Mouse (Mus musculus) MEL (cell line): ENCODE measurements around the gene Pkd2l1. TPM values are rescaled to one million over a fixed set of nuclear protein-coding genes. Genes with fewer than 3 reads are reported as not detected.
A peak's percentile ranks its signal among the peaks of the same experiment; 100 is the strongest.

ENCODE experiments used
- DNase-seq: peaks from one replicate; pipeline ENCODE4 v3.0.0; 2011; ENCODE audit warnings: low read depth, low spot score
- H3K27ac ChIP-seq: 2 replicates; pipeline ENCODE4 v1.5.1; 2012; ENCODE audit warnings: low read depth, mild to moderate bottlenecking, control low read depth, low read length, moderate library complexity; ENCODE audit not compliant: control insufficient read depth
- H3K27me3 ChIP-seq, 2 experiments: fragments of 150-350 bp in 1 of 2; sonication (generic) in 1 of 2; 2 replicates each; pipeline ENCODE4 v1.6.1; 2012; ENCODE audit warnings: low read length in 2 of 2, mild to moderate bottlenecking in 2 of 2, improper control_type of control experiment in 1 of 2, moderate library complexity in 1 of 2; ENCODE audit not compliant: insufficient read depth in 2 of 2, control insufficient read depth in 1 of 2
- H3K36me3 ChIP-seq, 2 experiments: 2 replicates each; pipeline ENCODE4 v1.6.1; 2012 to 2014; ENCODE audit warnings: low read length in 2 of 2, improper control_type of control experiment in 1 of 2, inconsistent platforms in 1 of 2, mild to moderate bottlenecking in 1 of 2; ENCODE audit not compliant: insufficient read depth in 2 of 2, control insufficient read depth in 1 of 2
- H3K4me1 ChIP-seq, 2 experiments: fragments of 150-350 bp in 1 of 2; sonication (generic) in 1 of 2; 2 replicates each; pipeline ENCODE4 v1.6.1; 2012; ENCODE audit warnings: low read length in 2 of 2, improper control_type of control experiment in 1 of 2, mild to moderate bottlenecking in 1 of 2; ENCODE audit not compliant: insufficient read depth in 2 of 2, control insufficient read depth in 1 of 2
- H3K4me3 ChIP-seq, 2 experiments: fragments of 150-350 bp in 1 of 2; sonication (generic) in 1 of 2; 2 replicates each; pipeline ENCODE4 v1.5.1; 2012; ENCODE audit warnings: low read depth in 2 of 2, low read length in 2 of 2, mild to moderate bottlenecking in 2 of 2, moderate library complexity in 2 of 2, control low read depth in 1 of 2, improper control_type of control experiment in 1 of 2; ENCODE audit not compliant: control insufficient read depth in 1 of 2, insufficient read depth in 1 of 2
- H3K79me2 ChIP-seq: 2 replicates; pipeline ENCODE4 v1.6.1; 2012; ENCODE audit warnings: mild to moderate bottlenecking, low read length, moderate library complexity; ENCODE audit not compliant: control insufficient read depth, poor library complexity, insufficient read depth
- H3K9ac ChIP-seq: 2 replicates; pipeline ENCODE4 v1.6.1; 2012; ENCODE audit warnings: low read depth, mild to moderate bottlenecking, control low read depth, low read length, moderate library complexity; ENCODE audit not compliant: control insufficient read depth, poor library complexity, severe bottlenecking
- H3K9me3 ChIP-seq: fragments of 150-350 bp; sonication (generic); replicated peaks from 2 replicates; pipeline ENCODE4 v1.6.1; 2012; ENCODE audit warnings: mild to moderate bottlenecking, low read length, improper control_type of control experiment, moderate library complexity; ENCODE audit not compliant: insufficient read depth
- BHLHE40 ChIP-seq: IDR thresholded peaks from 2 replicates; pipeline ENCODE4 v1.6.1; 2012; ENCODE audit warnings: low read depth, mild to moderate bottlenecking, inconsistent platforms, low read length, improper control_type of control experiment, borderline replicate concordance
- CHD1 ChIP-seq: IDR thresholded peaks from 2 replicates; pipeline ENCODE4 v1.6.1; 2012; ENCODE audit warnings: low read depth, mild to moderate bottlenecking, inconsistent platforms, low read length, improper control_type of control experiment
- CHD2 ChIP-seq: IDR thresholded peaks from 2 replicates; pipeline ENCODE4 v1.6.1; 2011; ENCODE audit warnings: low read length, improper control_type of control experiment
- CTCF ChIP-seq, 3 experiments: IDR thresholded peaks in 2 of 3; conservative IDR thresholded peaks in 1 of 3; 2 replicates each; pipeline ENCODE4 v1.5.1; 2011 to 2012; ENCODE audit warnings: low read length in 3 of 3, low read depth in 2 of 3, mild to moderate bottlenecking in 2 of 3, improper control_type of control experiment in 1 of 3, inconsistent platforms in 1 of 3, mixed read lengths in 1 of 3, moderate library complexity in 1 of 3; ENCODE audit not compliant: control insufficient read depth in 1 of 3, insufficient read depth in 1 of 3, poor library complexity in 1 of 3, severe bottlenecking in 1 of 3
- E2F4 ChIP-seq: IDR thresholded peaks from 2 replicates; pipeline ENCODE4 v1.6.1; 2011; ENCODE audit warnings: low read depth, low read length, improper control_type of control experiment, borderline replicate concordance
- ELF1 ChIP-seq: IDR thresholded peaks from 2 replicates; pipeline ENCODE4 v1.6.1; 2014; ENCODE audit warnings: low read depth, mild to moderate bottlenecking, inconsistent platforms, low read length, improper control_type of control experiment, moderate library complexity
- EP300 ChIP-seq, 2 experiments: IDR thresholded peaks; 2 replicates each; pipeline ENCODE4 v1.6.1; 2011; ENCODE audit warnings: improper control_type of control experiment in 2 of 2, low read length in 2 of 2, low read depth in 1 of 2, mild to moderate bottlenecking in 1 of 2
- ETS1 ChIP-seq: IDR thresholded peaks from 2 replicates; pipeline ENCODE4 v1.6.1; 2012; ENCODE audit warnings: low read depth, mild to moderate bottlenecking, inconsistent platforms, low read length, improper control_type of control experiment, moderate library complexity
- HCFC1 ChIP-seq: IDR thresholded peaks from 2 replicates; pipeline ENCODE4 v1.6.1; 2012; ENCODE audit warnings: low read depth, mild to moderate bottlenecking, inconsistent platforms, low read length, improper control_type of control experiment, moderate library complexity
- KAT2A ChIP-seq: conservative IDR thresholded peaks from 2 replicates; pipeline ENCODE4 v1.6.1; 2012; ENCODE audit warnings: low read depth, low read length, improper control_type of control experiment, inconsistent platforms
- MAFK ChIP-seq: IDR thresholded peaks from 2 replicates; pipeline ENCODE4 v1.6.1; 2011; ENCODE audit warnings: low read depth, mild to moderate bottlenecking, low read length, improper control_type of control experiment, borderline replicate concordance
- MEF2A ChIP-seq: IDR thresholded peaks from 2 replicates; pipeline ENCODE4 v1.6.1; 2014; ENCODE audit warnings: low read depth, mild to moderate bottlenecking, inconsistent platforms, low read length, improper control_type of control experiment; ENCODE audit not compliant: poor library complexity, insufficient replicate concordance, severe bottlenecking; ENCODE audit errors: extremely low read depth
- MXI1 ChIP-seq: IDR thresholded peaks from 2 replicates; pipeline ENCODE4 v1.6.1; 2011; ENCODE audit warnings: mild to moderate bottlenecking, low read depth, low read length, improper control_type of control experiment
- MYC ChIP-seq: IDR thresholded peaks from 2 replicates; pipeline ENCODE4 v1.6.1; 2011; ENCODE audit warnings: low read depth, mild to moderate bottlenecking, low read length, improper control_type of control experiment, moderate library complexity
- NELFE ChIP-seq: IDR thresholded peaks from 2 replicates; pipeline ENCODE4 v1.6.1; 2011; ENCODE audit warnings: low read depth, low read length, improper control_type of control experiment
- NRF1 ChIP-seq: IDR thresholded peaks from 2 replicates; pipeline ENCODE4 v1.6.1; 2014; ENCODE audit warnings: low read depth, mild to moderate bottlenecking, inconsistent platforms, low read length, improper control_type of control experiment, moderate library complexity; ENCODE audit not compliant: poor library complexity, insufficient read depth, severe bottlenecking
- POLR2A ChIP-seq, 2 experiments: IDR thresholded peaks; 2 replicates each; pipeline ENCODE4 v1.6.1; 2011 to 2012; ENCODE audit warnings: low read length in 2 of 2, mild to moderate bottlenecking in 2 of 2, control low read depth in 1 of 2, improper control_type of control experiment in 1 of 2, low read depth in 1 of 2, moderate library complexity in 1 of 2; ENCODE audit not compliant: control insufficient read depth in 1 of 2, insufficient read depth in 1 of 2, poor library complexity in 1 of 2
- POLR2AphosphoS2 ChIP-seq: IDR thresholded peaks from 2 replicates; pipeline ENCODE4 v1.6.1; 2011; ENCODE audit warnings: low read length, improper control_type of control experiment
- RAD21 ChIP-seq: IDR thresholded peaks from 2 replicates; pipeline ENCODE4 v1.6.1; 2011; ENCODE audit warnings: mild to moderate bottlenecking, low read depth, low read length, improper control_type of control experiment
- SIN3A ChIP-seq: IDR thresholded peaks from 2 replicates; pipeline ENCODE4 v1.6.1; 2012; ENCODE audit warnings: low read length, improper control_type of control experiment, inconsistent platforms
- TBP ChIP-seq: IDR thresholded peaks from 2 replicates; pipeline ENCODE4 v1.8.0; 2011; ENCODE audit warnings: low read depth, low read length, improper control_type of control experiment
- USF1 ChIP-seq: IDR thresholded peaks from 2 replicates; pipeline ENCODE4 v1.6.1; 2014; ENCODE audit warnings: low read depth, mild to moderate bottlenecking, inconsistent platforms, low read length, improper control_type of control experiment, moderate library complexity
- USF2 ChIP-seq, 2 experiments: IDR thresholded peaks; 2 replicates each; pipeline ENCODE4 v1.6.1; 2011 to 2012; ENCODE audit warnings: improper control_type of control experiment in 2 of 2, low read length in 2 of 2, borderline replicate concordance in 1 of 2, inconsistent platforms in 1 of 2, low read depth in 1 of 2, mild to moderate bottlenecking in 1 of 2; ENCODE audit not compliant: insufficient read depth in 1 of 2
- ZC3H11A ChIP-seq: IDR thresholded peaks from 2 replicates; pipeline ENCODE4 v1.6.1; 2012; ENCODE audit warnings: low read depth, mild to moderate bottlenecking, inconsistent platforms, low read length, improper control_type of control experiment
- ZKSCAN1 ChIP-seq: IDR thresholded peaks from 2 replicates; pipeline ENCODE4 v1.6.1; 2012; ENCODE audit warnings: low read depth, mild to moderate bottlenecking, inconsistent platforms, low read length, improper control_type of control experiment, moderate library complexity
- ZMIZ1 ChIP-seq: IDR thresholded peaks from 2 replicates; pipeline ENCODE4 v1.6.1; 2012; ENCODE audit warnings: low read depth, mild to moderate bottlenecking, inconsistent platforms, low read length, improper control_type of control experiment, moderate library complexity
- ZNF384 ChIP-seq: IDR thresholded peaks from 2 replicates; pipeline ENCODE4 v1.6.1; 2012; ENCODE audit warnings: low read depth, mild to moderate bottlenecking, inconsistent platforms, low read length, improper control_type of control experiment
- polyA plus RNA-seq, 2 experiments: library from polyadenylated mRNA; stranded (reverse) in 1 of 2; unstranded in 1 of 2; fragments of >175 nt in 1 of 2; fragments of >200 nt in 1 of 2; gene quantifications; 2 replicates each; pipeline versions ENCODE4 v1.2.1 to v1.2.4; 2012; ENCODE audit warnings: low replicate concordance in 2 of 2, low read depth in 1 of 2; ENCODE audit not compliant: insufficient read length in 2 of 2, insufficient read depth in 1 of 2, missing spikeins in 1 of 2
- total RNA-seq: library from RNA; depleted of rRNA; stranded (reverse); fragments of 300-350 nt; gene quantifications from 2 replicates; pipeline ENCODE4 v1.2.3, GENCODE M21; 2012

Gene Pkd2l1
- total and polyA plus RNA-seq, 3 experiments: not detected

GRCm38 (mm10) chr19:44146568-44146879 is 45.7 kb downstream of the Pkd2l1 start:
- Histone ChIP-seq H3K9ac (peak overlapping the region; percentile 83), H3K4me3 (peak overlapping the region; percentile 57 to 83)
- no peak for TF ChIP-seq SIN3A
- TF ChIP-seq EP300 (IDR thresholded peaks at IDR 0.05; ENCODE audit: low read depth in 1 of 2, low read length in 2 of 2): 0 out of 4 replicates have a peak, but pooled peaks of 1 of the 2 experiments have one; percentile 1
- no peak for TF ChIP-seq HCFC1
- TF ChIP-seq ELF1: no peak
- no peak for TF ChIP-seq MAFK
- TF ChIP-seq ZMIZ1: 0 out of 2 replicates have a peak, but pooled peaks have one; percentile 5
- no peak for TF ChIP-seq MEF2A
- TF ChIP-seq USF1: no peak
- no peak for TF ChIP-seq ETS1
- no peak for TF ChIP-seq CHD2
- no peak for TF ChIP-seq ZNF384
- no peak for TF ChIP-seq E2F4
- no peak for TF ChIP-seq CHD1
- no peak for TF ChIP-seq POLR2AphosphoS2
- TF ChIP-seq POLR2A (IDR thresholded peaks at IDR 0.05; ENCODE audit: control insufficient read depth in 1 of 2, insufficient read depth in 1 of 2, low read depth in 1 of 2, low read length in 2 of 2, poor library complexity in 1 of 2): peak in 1 of 2 experiments; percentile 58; a peak in 1 of 4 replicates
- TF ChIP-seq BHLHE40: no peak

GRCm38 (mm10) chr19:44145702-44146567 is 46.3 kb downstream of the Pkd2l1 start, which contains the start of gene Bloc1s2:
TSS of gene Bloc1s2 (minus strand) at chr19:44146446.
- Histone ChIP-seq H3K4me3 (peak within 1 kb of the TSS; percentile 73 to 83), H3K4me1 (peaks cover 12 to 36% of the 10 kb centered on the region in 2 experiments), H3K9me3 (no peaks in the 10 kb centered on the region), H3K9ac (peak within 1 kb of the TSS; percentile 83), H3K36me3 (peaks cover 16 to 36% of the 10 kb centered on the region in 2 experiments), H3K27ac (peak within 1 kb of the TSS; percentile 74), H3K27me3 (peaks cover 8% of the 10 kb centered on the region in 2 experiments), H3K79me2 (peaks cover 24% of the 10 kb centered on the region)
- DNase-seq: peak; percentile 96
- no peak for TF ChIP-seq E2F4
- no peak for TF ChIP-seq MEF2A
- TF ChIP-seq CTCF (IDR thresholded peaks at IDR 0.05 in 2 of 3, conservative IDR thresholded peaks at IDR 0.05 in 1 of 3; ENCODE audit: control insufficient read depth in 1 of 3, insufficient read depth in 1 of 3, low read depth in 2 of 3, low read length in 3 of 3, poor library complexity in 1 of 3, severe bottlenecking in 1 of 3): no peak
- TF ChIP-seq USF1: no peak
- TF ChIP-seq EP300 (IDR thresholded peaks at IDR 0.05; ENCODE audit: low read depth in 1 of 2, low read length in 2 of 2): peak in 1 of 2 experiments; percentile 42; a peak in 1 of 4 replicates
- no peak for TF ChIP-seq CHD2
- TF ChIP-seq ZNF384: no peak
- peak; percentile 70 for TF ChIP-seq MXI1
- TF ChIP-seq POLR2AphosphoS2: peak; percentile 92
- no peak; the same call in 1 of the 2 replicates for TF ChIP-seq KAT2A
- no peak for TF ChIP-seq USF2 (IDR thresholded peaks at IDR 0.05; ENCODE audit: borderline replicate concordance in 1 of 2, insufficient read depth in 1 of 2, low read depth in 1 of 2, low read length in 2 of 2)
- TF ChIP-seq ELF1: peak; percentile 96
- TF ChIP-seq RAD21: no peak
- peak; percentile 54; the same call in 1 of the 2 replicates for TF ChIP-seq MYC
- TF ChIP-seq NRF1: peak; percentile 85
- TF ChIP-seq CHD1: no peak
- peak; percentile 79; the same call in 1 of the 2 replicates for TF ChIP-seq SIN3A
- TF ChIP-seq TBP: peak; percentile 71
- TF ChIP-seq POLR2A (IDR thresholded peaks at IDR 0.05; ENCODE audit: control insufficient read depth in 1 of 2, insufficient read depth in 1 of 2, low read depth in 1 of 2, low read length in 2 of 2, poor library complexity in 1 of 2): peak; percentile 91 to 93
- no peak for TF ChIP-seq ZC3H11A
- no peak for TF ChIP-seq ZKSCAN1
- TF ChIP-seq NELFE: peak; percentile 92

More at GRCm38 (mm10) chr19:44146568-44146879, 45.7 kb downstream of the Pkd2l1 start:
- peaks cover 16 to 36% of the 10 kb centered on the region in 2 experiments for H3K36me3 ChIP-seq
- no peak for DNase-seq
- peaks cover 24% of the 10 kb centered on the region for H3K79me2 ChIP-seq
- peak overlapping the region; percentile 66 for H3K27ac ChIP-seq
- H3K27me3 ChIP-seq: peaks cover 8% of the 10 kb centered on the region in 2 experiments
- H3K9me3 ChIP-seq: no peaks in the 10 kb centered on the region
- peaks cover 12 to 36% of the 10 kb centered on the region in 2 experiments for H3K4me1 ChIP-seq
